Mouse (Mus musculus): ENCODE measurements at regions not wholly inside any gene's neighbourhood (a gene's known extent, or its start where the extent isn't known, plus 50 kb on each side); places are given as distances from the start of the nearest gene placed in this dataset.

GRCm38 (mm10) chr8:89404287-89404686 lies 360.3 kb upstream of the Sall1 start:
- DNase-seq, result no peak

- no peak for DNase-seq
Observed at GRCm38 (mm10) chr8:89396673-89397072, 352.7 kb upstream of the Sall1 start.

GRCm38 (mm10) chr8:89392749-89393148 lies 348.8 kb upstream of the Sall1 start:
- DNase-seq, result no peak

- DNase-seq, result no peak
Observed at GRCm38 (mm10) chr8:89388761-89389160, 344.8 kb upstream of the Sall1 start.

- DNase-seq, result no peak
Observed at GRCm38 (mm10) chr8:89387295-89387694, 343.3 kb upstream of the Sall1 start.

GRCm38 (mm10) chr8:89385028-89385427 lies 341.1 kb upstream of the Sall1 start:
- no peak for DNase-seq

- DNase-seq, result no peak
Observed at GRCm38 (mm10) chr8:89383781-89384180, 339.8 kb upstream of the Sall1 start.

- DNase-seq, result no peak
Observed at GRCm38 (mm10) chr8:89382538-89383380, 338.8 kb upstream of the Sall1 start.

- no peak for DNase-seq
Observed at GRCm38 (mm10) chr8:89380436-89380835, 336.5 kb upstream of the Sall1 start.

GRCm38 (mm10) chr8:89372761-89373160 lies 328.8 kb upstream of the Sall1 start:
- DNase-seq, result no peak

- DNase-seq, result no peak
Observed at GRCm38 (mm10) chr8:89371773-89372132, 327.8 kb upstream of the Sall1 start.

GRCm38 (mm10) chr8:89370816-89371772 lies 327.1 kb upstream of the Sall1 start:
- no peak for DNase-seq

GRCm38 (mm10) chr8:89365430-89365829 lies 321.5 kb upstream of the Sall1 start:
- no peak for DNase-seq

GRCm38 (mm10) chr8:89358411-89358810 lies 314.4 kb upstream of the Sall1 start:
- no peak for DNase-seq

- no peak for DNase-seq
Observed at GRCm38 (mm10) chr8:89345547-89345946, 301.6 kb upstream of the Sall1 start.

GRCm38 (mm10) chr8:89341686-89342085 lies 297.7 kb upstream of the Sall1 start:
- DNase-seq, result no peak

- DNase-seq, result no peak
Observed at GRCm38 (mm10) chr8:89335416-89335815, 291.5 kb upstream of the Sall1 start.

GRCm38 (mm10) chr8:89325751-89326351 lies 281.9 kb upstream of the Sall1 start:
- no peak for DNase-seq

- no peak for DNase-seq
Observed at GRCm38 (mm10) chr8:89325248-89325645, 281.3 kb upstream of the Sall1 start.

- DNase-seq, result no peak
Observed at GRCm38 (mm10) chr8:89324462-89325247, 280.7 kb upstream of the Sall1 start.

GRCm38 (mm10) chr8:89317514-89318289 lies 273.7 kb upstream of the Sall1 start:
- no peak for DNase-seq

Data from spleen, adult 18-20 months (tissue).